Mouse (Mus musculus) E14TG2a.4 (cell line): ENCODE data around the gene Med13l.

Experiments
- CTCF ChIP-seq: conservative IDR thresholded peaks from 2 replicates; pipeline ENCODE4 v1.5.1; 2014; ENCODE audit warnings: low read length
- NANOG ChIP-seq: IDR thresholded peaks from 2 replicates; pipeline ENCODE4 v1.6.1; 2014; ENCODE audit warnings: borderline replicate concordance, low read length, mixed read lengths

DNA sequence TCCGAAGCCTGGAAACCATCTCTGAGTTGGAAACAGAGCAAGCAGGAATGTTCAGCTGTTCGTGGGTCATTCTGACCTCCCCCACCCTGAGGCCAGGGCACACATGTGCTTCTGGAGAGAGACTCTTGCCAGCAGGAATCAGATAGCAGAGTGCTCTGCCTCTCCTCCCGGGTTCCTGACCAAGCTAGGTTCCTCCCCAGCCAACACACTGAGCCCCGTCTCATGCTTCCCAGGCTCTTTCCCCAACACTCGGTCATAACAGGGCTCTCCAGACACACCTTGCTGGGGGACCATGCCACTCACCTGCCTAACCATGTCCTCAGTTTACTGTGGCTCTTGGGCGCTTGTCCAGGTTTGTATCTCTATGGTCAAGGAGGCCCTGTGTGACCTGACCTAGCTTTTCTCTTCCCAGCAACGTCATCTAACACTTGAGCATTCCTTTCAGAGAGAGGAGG is 252.5 kb downstream of the Med13l start:
- no peak for TF ChIP-seq CTCF
- no peak for TF ChIP-seq NANOG
